Mouse (Mus musculus) megakaryocyte progenitor cell, adult 5-6 weeks (primary cell): Measurements from ENCODE around the gene Tead1. TPM values are rescaled to one million over a fixed set of nuclear protein-coding genes. Genes with fewer than 3 reads are reported as not detected.

Experiments used
- ATAC-seq: replicated peaks from 2 replicates; pipeline ENCODE4 v1.8.0; 2016; ENCODE audit warnings: mild to moderate bottlenecking, moderate TSS enrichment, inconsistent platforms; ENCODE audit not compliant: poor library complexity
- total RNA-seq, 2 experiments: library from RNA; stranded (forward) in 1 of 2; stranded (reverse) in 1 of 2; fragments of 157-497, 149-512 nt in 1 of 2; fragments of 200-1000 nt in 1 of 2; gene quantifications; 2 replicates each; pipeline versions ENCODE4 v1.2.3 to v1.2.4; 2015 to 2017

Gene Tead1
- total RNA-seq, 2 experiments from 2014 or later, result not detected

DNA sequence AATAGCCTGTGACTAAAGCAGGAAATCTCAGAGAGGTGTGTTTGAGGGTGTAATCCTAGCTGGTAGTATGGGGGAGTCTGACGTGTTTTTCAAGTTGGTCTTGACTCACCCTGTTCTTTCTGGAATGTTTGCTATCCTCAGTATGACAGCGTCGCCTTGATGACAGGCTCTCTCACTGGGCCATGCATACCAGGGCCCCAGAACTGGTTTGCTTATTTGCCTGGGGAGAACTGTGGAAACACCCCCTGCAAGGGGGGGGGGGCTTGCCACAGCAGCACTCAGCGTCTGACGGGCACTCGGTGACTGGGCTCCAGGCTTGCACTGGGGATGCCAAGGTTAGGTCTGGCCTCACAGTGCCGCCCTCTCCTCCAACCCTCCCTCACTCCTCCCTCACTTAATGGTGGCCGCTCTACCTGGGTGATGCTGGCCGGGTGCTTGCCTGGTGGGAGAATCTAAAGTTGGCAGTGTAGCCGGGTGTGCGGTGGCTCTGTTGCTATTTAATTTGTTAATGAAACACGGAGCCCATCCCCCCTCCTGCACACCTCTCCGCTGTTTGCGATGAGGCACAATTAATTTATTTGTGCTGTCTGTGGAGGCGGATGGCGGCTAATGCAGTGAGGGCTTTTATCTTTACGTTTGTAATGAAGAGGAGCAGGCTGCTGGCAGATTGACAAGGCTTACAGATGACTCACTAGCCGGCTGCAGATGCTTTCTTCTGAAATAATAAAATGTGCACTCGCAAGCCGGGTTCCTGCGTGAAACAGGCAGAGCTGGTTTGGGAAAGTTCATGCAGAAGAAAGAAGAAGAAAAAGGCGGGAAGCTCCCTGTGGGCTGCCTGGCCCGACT, 41.2 kb downstream of the Tead1 start:
- no peak for ATAC-seq

- no peak for ATAC-seq
These were observed 41.8 kb downstream of the Tead1 start for GRCm38 (mm10) chr7:112720989-112721337.

DNA sequence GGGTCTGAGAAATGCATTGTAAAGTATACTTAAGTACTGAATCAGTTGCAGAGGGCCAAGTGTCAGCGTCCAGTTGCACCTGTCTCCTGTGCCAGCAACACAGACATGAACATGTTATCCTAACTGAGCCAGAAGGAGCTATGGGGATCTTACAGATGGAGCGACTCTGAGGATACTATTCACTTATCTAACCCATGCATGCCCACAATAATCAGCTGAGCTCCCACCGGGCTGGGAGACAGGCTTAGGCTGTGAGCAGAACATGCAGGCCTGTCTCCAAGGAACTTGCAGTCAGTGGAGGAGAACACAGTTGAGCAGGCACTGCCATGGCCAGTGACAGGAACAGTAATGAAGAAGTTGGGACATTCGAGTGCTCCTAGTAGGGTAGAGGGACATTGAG, 42.7 kb downstream of the Tead1 start:
- ATAC-seq, result no peak

GRCm38 (mm10) chr7:112728399-112728798, 49.3 kb downstream of the Tead1 start:
- no peak for ATAC-seq

- ATAC-seq, result no peak
These were observed 51.1 kb downstream of the Tead1 start for GRCm38 (mm10) chr7:112730209-112730608.

- ATAC-seq, result no peak
These were observed 52.5 kb downstream of the Tead1 start for GRCm38 (mm10) chr7:112731584-112731983.

DNA sequence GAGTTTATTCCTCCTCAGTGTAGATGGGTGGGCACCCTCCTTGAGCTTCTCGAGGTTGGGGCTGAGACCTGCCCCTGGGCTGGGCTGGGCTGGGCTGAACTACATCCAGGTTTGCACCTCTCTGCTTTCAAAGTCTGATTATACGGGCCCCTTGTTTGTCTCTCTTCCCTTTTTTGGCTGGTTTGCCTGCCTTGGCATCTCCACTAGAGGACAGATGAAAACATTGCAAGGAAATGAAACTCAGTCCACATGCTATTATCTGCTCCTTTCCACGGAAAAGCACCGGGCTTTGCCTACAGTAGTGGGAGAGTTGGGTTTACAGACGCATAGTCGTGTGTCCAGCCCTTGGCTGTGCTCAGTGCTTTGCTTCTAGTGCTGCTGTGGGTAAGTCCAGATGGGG, 60.1 kb downstream of the Tead1 start:
- ATAC-seq, result no peak

DNA sequence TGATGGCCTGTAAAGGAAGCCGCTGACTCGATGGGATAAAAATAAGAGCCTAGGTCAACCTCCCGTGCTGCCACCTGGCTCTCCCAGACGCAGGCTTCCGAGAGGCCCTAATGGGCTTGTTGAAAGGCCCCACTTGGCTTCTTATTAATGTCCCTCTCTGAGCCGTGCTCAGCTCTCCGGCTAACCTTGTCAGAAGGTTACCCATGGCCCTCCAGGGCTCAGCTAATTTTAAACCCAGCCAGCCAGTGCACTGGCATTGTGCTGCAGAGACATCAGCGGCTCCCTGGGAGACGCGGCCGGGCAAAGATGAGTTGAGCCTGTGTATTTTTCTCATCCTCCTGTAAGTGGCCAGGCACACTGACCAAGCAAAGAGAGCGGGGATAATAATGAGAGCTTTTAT, 62.7 kb downstream of the Tead1 start:
- ATAC-seq, result no peak

DNA sequence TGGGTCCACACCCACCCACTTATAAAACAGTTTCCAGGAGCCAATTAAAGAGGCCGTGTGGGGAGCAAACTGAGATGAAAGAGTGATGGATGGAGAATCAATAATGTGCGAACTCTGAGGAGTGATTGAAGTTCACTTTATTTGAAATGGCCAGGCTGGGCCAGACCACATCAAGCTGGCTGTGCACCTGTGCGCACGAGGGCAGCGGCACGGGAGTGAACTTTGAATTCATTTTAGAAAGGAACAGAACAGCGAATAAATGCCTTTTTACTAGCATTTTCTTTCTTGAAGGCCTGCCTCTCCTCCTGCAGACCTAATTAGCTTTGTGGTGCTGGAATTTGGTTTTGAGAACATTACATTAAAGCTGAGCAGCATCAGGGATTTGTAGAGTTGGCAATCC, 63.9 kb downstream of the Tead1 start:
- no peak for ATAC-seq

DNA sequence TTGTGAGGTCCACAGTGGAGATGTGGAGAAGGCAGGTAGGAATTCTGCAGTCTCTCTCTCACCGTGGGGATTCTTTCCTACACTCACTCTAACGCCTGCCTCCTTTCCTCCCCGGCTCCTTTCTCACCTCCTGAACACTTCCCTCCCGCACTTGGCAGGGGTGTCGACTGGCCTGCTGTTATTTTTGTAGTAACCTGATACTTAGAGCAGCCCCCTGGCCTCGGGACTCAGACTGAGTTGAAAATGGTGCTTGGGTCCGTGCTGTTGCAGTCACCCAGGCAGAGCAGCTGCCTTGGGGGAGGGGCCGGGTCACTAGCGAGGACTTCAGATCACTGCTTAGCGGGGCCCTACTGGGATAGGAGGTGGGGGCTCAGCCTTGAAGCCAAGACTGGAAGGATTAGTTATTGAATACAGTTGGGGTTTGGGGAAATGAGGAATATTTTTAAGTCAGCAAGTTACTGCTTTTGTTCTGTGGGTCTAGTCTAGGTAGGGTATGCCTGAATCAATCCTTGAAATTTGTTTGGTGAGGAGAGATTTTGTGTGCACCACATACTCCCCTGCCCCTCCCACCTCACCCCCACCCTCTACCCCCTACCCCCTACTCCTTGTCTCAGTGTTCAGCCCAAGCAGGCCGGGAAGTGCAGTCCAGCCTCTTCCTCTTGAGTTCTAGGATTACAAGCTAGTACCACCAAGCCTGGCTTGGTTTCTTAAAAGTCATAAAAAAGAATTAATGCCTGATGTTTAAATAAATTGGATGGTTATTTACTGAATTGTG, 64.7 kb downstream of the Tead1 start:
- no peak for ATAC-seq

DNA sequence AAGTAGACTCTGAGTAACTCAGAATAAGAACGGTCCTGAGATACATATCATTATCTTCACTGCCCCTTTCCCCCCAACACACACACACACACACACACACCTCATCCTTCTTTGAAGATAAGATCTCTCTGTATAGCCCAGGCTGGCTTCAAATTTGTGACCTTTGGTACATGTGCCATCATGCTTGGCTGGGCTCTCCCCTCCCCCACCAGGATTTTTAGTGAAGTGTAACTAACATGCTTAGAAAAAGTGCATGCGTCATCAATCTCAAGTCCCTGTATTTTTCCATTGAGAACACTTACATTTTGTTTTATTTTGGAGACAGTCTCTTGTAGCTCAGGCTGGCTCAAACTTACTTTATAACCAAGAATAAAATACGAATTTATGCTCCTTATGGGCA, 68.1 kb downstream of the Tead1 start:
- no peak for ATAC-seq

- ATAC-seq, result no peak
These were observed 68.7 kb downstream of the Tead1 start for GRCm38 (mm10) chr7:112747836-112748235.

DNA sequence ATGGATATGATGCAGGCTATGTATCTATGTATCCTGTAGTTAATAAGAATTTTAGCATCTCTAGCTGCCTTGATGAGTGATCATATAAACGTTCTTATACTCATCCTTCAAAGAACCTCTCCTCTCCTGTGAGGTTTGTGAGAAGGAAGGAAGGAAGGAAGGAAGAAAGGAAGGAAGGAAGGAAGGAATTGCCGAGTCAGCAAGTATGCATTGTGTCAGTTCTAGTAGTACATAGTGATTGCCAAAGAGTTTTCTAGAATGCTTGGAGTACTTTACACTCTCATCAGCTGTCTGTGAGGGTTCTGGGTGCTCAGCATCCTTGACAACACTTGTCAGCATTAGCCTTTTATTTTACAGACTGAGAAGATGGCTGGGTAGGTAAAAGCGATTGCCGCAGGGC, 69.2 kb downstream of the Tead1 start:
- ATAC-seq, result no peak

- ATAC-seq, result no peak
These were observed 71.0 kb downstream of the Tead1 start for GRCm38 (mm10) chr7:112750101-112750500.

DNA sequence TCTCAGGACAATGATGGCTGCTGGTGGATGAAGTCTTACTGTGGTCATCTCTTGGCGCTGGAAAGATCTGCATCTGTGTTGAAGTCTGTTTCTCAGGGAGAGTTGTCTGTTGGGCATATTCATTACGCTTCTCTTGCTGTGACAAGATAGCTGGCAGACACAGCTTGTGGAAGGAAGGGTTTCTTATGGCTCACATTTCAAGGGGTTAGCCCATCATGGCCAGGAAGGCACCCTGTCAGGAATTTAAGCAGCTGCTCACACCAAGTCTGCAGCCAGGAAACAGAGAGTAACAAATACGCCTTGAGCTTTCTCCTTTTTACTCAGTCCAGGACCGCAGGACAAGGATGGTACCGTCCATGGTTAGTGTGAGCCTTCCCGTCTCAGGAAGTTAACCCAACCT, 73.2 kb downstream of the Tead1 start:
- ATAC-seq, result no peak

GRCm38 (mm10) chr7:112753314-112753713, 74.2 kb downstream of the Tead1 start:
- ATAC-seq, result no peak

GRCm38 (mm10) chr7:112759359-112759975, 80.3 kb downstream of the Tead1 start:
- ATAC-seq, result no peak

GRCm38 (mm10) chr7:112760293-112760692, 81.2 kb downstream of the Tead1 start:
- ATAC-seq, result no peak

DNA sequence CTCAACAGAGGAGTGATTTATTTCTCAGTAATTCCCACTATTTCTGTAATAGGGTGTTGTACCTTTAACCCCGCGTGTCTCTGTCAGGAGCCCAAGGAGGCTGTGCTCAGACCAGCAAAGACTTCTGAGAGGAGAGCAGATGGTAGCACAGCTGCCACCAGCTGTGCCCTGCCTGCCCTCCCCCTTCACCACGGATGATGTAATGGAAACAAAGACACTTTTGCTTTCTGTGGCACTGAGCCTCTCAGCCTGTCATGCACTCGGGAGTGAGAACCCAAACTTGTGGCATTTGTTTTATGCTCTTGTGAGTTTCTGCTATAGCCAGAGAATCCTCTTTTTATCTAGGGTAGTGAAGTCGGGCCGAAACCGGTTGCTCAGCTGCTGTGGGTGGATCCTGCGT, 81.7 kb downstream of the Tead1 start:
- ATAC-seq, result no peak

DNA sequence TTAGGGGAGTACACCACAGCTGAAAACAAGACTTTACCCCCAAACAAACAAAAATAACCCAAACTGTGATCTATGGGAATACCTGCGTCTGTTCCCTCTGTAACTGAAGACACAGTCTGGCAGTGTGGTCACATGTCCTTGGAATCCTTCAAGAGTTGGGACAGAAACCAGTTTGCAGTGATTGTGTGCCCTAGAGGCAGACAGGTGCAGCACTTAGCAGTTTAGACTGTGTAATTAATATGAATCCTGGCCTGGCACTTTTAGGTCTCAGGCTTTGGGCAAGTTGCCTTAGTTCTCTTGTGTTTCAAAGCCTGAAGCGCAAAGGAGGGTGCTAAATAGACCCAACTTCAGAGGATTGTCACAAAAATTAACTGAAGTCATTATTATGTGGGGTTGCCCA, 83.8 kb downstream of the Tead1 start:
- ATAC-seq, result no peak

DNA sequence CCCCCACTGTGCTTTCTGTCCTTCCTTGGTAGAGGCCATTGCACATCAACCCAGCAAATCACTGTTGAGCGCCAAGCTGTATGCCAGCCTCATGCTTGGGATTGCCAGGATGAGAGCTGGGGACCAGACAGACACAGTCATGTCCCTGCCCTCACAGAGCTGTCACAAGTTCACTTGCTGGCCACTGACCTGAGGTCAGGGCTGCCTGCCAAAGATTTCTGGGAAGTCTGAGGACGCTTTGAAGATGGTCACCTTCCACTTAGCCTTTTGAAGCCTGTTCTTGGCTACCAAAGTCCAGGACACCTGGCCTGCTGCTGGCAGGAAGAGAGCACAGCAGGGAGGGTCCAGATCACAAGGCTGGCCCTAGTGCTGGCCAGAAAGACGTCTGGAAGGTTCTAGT, 84.4 kb downstream of the Tead1 start:
- no peak for ATAC-seq

DNA sequence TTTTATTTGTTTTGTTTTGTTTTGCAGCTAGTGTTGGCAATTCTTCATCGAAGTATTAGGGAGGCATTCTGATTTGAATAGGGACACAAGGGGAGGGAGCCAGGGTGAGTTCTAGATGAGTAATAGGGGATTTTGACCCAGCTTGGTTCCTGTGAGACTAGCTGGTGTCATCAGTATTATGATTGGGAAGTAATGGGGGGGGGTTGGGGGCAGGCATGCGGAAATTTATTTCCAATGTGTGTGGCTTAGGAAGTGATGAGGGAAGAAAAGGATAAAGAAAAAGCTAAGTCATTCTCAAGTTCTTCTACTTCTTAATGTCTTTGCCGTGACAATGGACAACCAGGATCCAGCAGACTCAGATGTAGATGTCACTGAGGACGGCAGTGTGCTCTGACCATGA, 85.8 kb downstream of the Tead1 start:
- ATAC-seq, result no peak
